10 mouse cellular contexts compared by ENCODE assay signal in the genomic region with DNA sequence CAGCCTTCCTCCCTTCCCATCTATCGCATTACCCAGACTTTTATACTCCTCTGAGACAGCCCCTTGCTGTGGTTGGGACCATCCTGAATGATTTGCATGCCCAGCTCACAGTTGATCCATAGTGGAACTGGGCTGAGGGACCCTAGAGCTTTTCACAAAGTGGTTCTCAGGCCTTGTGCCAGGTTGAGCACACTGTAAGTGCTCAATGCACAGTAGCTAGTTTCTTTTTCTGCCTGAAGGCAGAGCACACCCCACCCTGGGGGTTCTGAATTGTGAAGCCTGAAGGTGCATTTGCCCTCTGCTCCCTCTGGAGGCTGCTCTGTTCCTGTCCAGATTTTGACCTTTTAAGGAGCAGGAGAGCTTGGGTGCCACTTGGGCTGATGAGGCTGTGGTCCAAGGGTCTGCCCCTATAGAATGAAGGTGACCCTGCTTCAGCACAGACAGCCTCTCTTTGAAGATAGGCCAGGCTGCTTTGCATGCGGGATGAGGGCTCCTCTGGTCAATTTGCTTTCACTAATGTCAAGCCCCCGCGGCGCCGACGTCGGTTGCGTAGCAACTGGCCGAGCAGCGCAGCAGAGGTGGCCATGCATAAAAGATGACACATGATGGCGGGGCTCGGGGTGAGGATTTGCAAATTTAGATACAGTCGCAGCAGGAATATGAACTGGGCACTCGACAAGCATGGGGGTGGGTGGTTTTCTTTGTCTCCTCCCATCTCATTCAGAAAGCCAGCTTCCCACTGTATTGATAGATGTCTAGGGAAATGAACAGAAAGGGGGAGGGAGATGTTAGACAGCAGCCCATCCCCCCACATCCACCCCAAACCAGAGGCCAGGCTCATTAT.
DNase-seq lines count a peak whose midpoint lies in the region; ATAC-seq lines count a peak whose summit lies in the region.
"Had no signal": no experiment of that assay in that cellular context is flagged by ENCODE, and none has a peak within 500 bp of the region (broad histone marks: within the 10 kb centered on the region; RNA-seq: fewer than 3 reads in every experiment).

No protein-coding gene starts in this region.

- H3K4me1 ChIP-seq in heart, embryonic 13.5 days: 0 out of 2 replicates have a peak, but pooled peaks cover 5% of the 10 kb centered on the region
- H3K4me1 ChIP-seq in forebrain, embryonic 13.5 days: peaks cover 28% of the 10 kb centered on the region
- H3K4me1 ChIP-seq in midbrain, embryonic 10.5 days: peaks cover 44% of the 10 kb centered on the region
- H3K4me1 ChIP-seq: liver, embryonic 15.5 days; stomach, embryonic 15.5 days had no signal

- no peaks in the 10 kb centered on the region for H3K9me3 ChIP-seq in heart, embryonic 13.5 days
- no peaks in the 10 kb centered on the region for H3K9me3 ChIP-seq in forebrain, embryonic 13.5 days (replicated peaks)
- no peaks in the 10 kb centered on the region for H3K9me3 ChIP-seq in midbrain, embryonic 10.5 days (replicated peaks)
- H3K9me3 ChIP-seq: liver, embryonic 15.5 days; stomach, embryonic 15.5 days had no signal

- H3K9ac ChIP-seq in heart, embryonic 13.5 days: no peak overlapping the region
- no peak overlapping the region for H3K9ac ChIP-seq in forebrain, embryonic 13.5 days
- H3K9ac ChIP-seq: liver, embryonic 15.5 days; stomach, embryonic 15.5 days had no signal

- H3K4me3 ChIP-seq in heart, embryonic 13.5 days: no peak overlapping the region
- no peak overlapping the region for H3K4me3 ChIP-seq in forebrain, embryonic 13.5 days
- H3K4me3 ChIP-seq in midbrain, embryonic 10.5 days: peak overlapping the region; percentile 31
- H3K4me3 ChIP-seq: liver, embryonic 15.5 days; stomach, embryonic 15.5 days had no signal

- H3K4me2 ChIP-seq in heart, embryonic 13.5 days: peak overlapping the region; percentile 53
- peak overlapping the region; percentile 39 for H3K4me2 ChIP-seq in forebrain, embryonic 13.5 days
- H3K4me2 ChIP-seq: liver, embryonic 15.5 days; stomach, embryonic 15.5 days had no signal

- H3K36me3 ChIP-seq in heart, embryonic 13.5 days: no peaks in the 10 kb centered on the region
- no peaks in the 10 kb centered on the region for H3K36me3 ChIP-seq in forebrain, embryonic 13.5 days (ENCODE audit: poor library complexity, severe bottlenecking)
- no peaks in the 10 kb centered on the region for H3K36me3 ChIP-seq in midbrain, embryonic 10.5 days
- H3K36me3 ChIP-seq: liver, embryonic 15.5 days; stomach, embryonic 15.5 days had no signal

- no peak for ATAC-seq in heart, embryonic 13.5 days (ENCODE audit: extremely low read depth, insufficient number of reproducible peaks, low FRiP score, low TSS enrichment)
- peak; percentile 89 for ATAC-seq in forebrain, embryonic 13.5 days
- ATAC-seq in granulocyte monocyte progenitor cell, adult 5-6 weeks (replicated peaks; ENCODE audit: poor library complexity, severe bottlenecking): no peak

- 33% methylated on average over 15 of the region's 15 CpGs for WGBS in heart, embryonic 13.5 days
- 9% methylated on average over 15 of the region's 15 CpGs for WGBS in forebrain, embryonic 13.5 days
- 11% methylated on average over 15 of the region's 15 CpGs for WGBS in midbrain, embryonic 10.5 days

- DNase-seq in heart, adult 9 months (ENCODE audit: low spot score in 2 of 2): no peak
- peak; percentile 48 for DNase-seq in brain, adult 2 months (ENCODE audit: low read depth, low spot score)
- DNase-seq in midbrain, embryonic 10.5 days (ENCODE audit: low spot score): peak; percentile 89
- no peak for DNase-seq in ovary, postnatal 36 days (ENCODE audit: low spot score)
- no peak for DNase-seq in adipocyte (ENCODE audit: low spot score)

- no peaks in the 10 kb centered on the region for H3K27me3 ChIP-seq in heart, embryonic 13.5 days (replicated peaks)
- H3K27me3 ChIP-seq in forebrain, embryonic 13.5 days: no peaks in the 10 kb centered on the region
- no peaks in the 10 kb centered on the region for H3K27me3 ChIP-seq in midbrain, embryonic 10.5 days (ENCODE audit: low read depth, poor library complexity, severe bottlenecking)
- H3K27me3 ChIP-seq: liver, embryonic 15.5 days; stomach, embryonic 15.5 days had no signal

- no peak overlapping the region for H3K27ac ChIP-seq in heart, embryonic 13.5 days (replicated peaks)
- H3K27ac ChIP-seq in forebrain, embryonic 13.5 days: peak overlapping the region; percentile 55
- H3K27ac ChIP-seq in midbrain, embryonic 10.5 days (replicated peaks): peak overlapping the region; percentile 85
- H3K27ac ChIP-seq: liver, embryonic 15.5 days; stomach, embryonic 15.5 days had no signal

Comparison
In these comparisons a context has a peak if more than half of its experiments do, and no peak if none do; other contexts are left out.
1. DNase-seq: peak in brain, adult 2 months (single experiment) and midbrain, embryonic 10.5 days (single experiment); none in heart, adult 9 months (0 of 2), ovary, postnatal 36 days (single experiment) and adipocyte (single experiment).